Mouse (Mus musculus) B cell, adult (primary cell): ENCODE data around the gene Fgf14. TPM values are rescaled to one million over a fixed set of nuclear protein-coding genes. Genes with fewer than 3 reads are reported as not detected.

Experiments used
- total RNA-seq: library from RNA; stranded (reverse); gene quantifications from 4 replicates; pipeline ENCODE4 v1.2.4, GENCODE M21; 2023; ENCODE audit not compliant: inconsistent age

The Fgf14 gene
- not detected in 4 replicates for total RNA-seq

DNA sequence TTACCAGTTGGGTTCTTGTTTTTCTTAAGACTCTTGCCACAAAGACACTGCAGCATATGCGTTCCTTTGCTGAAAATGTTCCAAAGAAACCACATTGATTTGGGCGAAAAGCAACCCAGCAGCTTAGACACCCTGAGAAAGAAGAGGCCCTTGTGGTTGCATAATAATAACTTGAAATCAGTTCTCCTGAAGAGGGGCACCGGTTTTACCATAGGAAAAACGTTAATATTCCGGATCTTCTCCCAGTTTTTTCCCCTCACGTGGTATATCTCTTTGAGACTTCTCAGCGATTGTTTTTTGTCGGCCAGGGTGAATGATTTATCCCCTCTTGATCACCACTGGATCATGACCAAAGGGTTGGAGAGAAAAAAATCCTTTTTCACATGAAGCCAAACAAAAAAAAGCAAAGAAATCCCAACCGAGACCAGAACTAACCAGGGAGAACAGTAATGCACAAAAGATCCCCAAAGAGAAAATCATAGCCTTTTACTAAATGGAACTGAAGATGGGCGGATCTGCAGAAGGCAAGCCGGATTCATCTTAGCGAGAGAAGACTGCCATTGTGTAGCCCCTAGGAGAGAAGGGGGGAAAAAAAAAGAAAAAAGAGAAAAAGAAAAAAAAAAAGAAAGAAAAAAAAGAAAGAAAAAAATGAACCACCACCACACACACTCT is at the start of gene Fgf14:
Gene Fgf14, minus strand, starts transcription at position 622 of the 672 bp plus-strand sequence.

